Mouse (Mus musculus): ENCODE measurements around the gene Tnxb.
A peak's percentile ranks its signal among the peaks of the same experiment; 100 is the strongest.

The Tnxb gene

DNA sequence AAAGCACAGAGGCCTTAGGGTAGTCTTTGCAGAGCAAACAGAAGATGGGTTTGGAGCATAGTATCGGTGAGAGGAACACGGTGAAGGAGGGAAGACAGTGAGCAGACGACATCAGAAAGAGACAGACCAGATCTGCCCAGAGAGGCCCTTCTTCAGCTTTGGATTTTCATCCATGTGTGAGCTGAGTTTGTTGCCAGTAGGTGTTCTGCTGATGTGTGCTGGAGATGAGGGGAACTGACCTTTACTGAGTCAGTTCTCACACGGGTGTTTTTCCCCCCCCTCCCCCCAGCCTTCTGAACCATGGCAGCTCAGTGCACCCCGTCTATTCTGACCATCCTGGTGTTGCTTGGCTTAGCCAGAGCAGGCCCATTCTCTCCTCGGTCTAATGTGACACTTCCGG, at the start of gene Tnxb:
Tnxb (plus strand) TSS at position 301 of the 400 bp plus-strand sequence.
- no peak for DNase-seq (ENCODE audit: inconsistent ontology term)

DNA sequence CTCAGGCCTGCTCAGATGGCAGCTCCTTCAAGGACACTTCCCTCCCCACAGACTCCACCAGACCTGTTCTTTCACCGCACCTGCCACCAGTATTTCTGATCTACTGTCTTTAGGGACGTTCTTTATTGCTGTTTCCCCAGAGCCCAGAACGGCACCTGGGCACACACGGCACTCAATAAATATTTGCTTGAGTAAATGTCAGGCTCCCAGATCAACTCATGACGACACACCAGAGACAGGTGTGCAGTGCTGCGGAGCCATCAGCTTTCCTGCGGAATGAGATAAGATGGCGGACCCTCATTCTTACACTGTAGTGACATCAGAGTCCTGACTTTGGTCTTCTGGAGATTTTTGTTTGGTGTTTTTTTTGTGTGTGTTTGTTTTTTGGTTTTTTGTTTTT, 49.3 kb upstream of the Tnxb start:
- no peak for DNase-seq (ENCODE audit: inconsistent ontology term)

DNA sequence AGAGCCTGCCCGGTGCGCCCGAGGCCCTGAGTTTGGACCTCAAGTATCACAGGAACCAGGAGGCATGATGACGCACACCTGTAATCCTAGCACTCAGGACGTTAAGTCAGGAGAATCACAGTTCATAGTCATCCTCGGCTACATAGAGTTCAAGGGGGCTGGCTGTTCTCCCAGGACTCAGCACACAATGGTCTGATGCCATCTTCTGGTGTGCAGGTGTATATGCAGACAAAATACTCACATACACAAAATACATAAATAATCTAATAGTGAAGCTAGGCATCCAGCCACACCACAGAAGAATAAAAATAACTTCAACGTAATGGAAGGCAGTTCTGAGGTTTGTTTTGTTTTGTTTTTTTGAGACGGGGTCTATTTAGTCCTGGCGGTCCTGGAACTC, 47.2 kb upstream of the Tnxb start:
- DNase-seq (ENCODE audit: inconsistent ontology term) = no peak

DNA sequence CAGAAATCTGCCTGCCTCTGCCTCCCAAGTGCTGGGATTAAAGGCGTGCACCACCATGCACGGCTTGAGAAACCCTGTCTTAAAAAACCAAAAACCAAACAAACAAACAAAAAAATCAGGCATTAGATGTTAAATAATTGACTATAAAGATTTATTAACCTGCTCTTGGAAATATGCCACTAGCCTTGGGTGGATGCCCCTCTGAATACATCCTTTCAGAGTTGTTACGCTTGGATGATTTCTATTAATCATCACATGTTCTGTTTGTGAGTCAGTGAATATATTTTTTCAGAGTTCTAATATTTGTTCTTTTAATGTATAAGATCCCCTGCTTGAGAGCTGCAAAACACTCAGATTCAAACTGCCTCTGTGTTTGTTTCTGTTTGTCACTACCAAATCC, 45.4 kb upstream of the Tnxb start:
- no peak for DNase-seq (ENCODE audit: inconsistent ontology term)

DNA sequence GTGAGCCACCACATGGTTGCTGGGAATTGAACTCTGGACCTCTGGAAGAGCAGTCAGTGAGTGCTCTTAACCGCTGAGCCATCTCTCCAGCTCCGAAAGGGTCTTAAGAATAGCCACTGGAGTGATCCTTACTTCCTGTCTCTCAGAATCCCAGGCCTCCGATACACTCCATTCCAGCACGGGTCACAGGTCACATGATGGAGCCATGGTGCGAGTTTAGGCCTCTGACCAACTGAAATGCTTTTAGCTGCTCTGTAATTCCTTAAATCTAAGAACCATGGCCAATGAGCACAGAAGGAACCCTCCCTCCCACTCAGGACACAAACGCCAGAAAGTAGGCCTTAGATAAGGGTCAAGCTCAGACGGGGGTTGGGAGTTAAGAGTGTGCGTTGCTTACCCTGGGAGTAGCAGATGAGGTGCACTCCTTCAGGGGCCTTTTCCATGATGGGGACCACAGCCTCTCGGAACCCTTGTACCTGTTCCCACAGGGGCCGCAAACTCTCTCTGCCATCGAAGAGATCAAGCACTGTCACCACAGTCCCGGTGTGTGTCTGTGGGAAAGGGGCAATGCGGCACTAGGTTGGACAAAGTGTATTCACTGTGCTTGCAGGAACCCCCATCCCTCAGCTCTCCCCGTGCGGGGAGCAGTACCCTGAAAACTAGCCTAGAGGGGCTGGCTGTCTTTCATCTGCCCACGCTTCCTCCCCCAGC, 44.1 kb upstream of the Tnxb start:
- no peak for DNase-seq (ENCODE audit: inconsistent ontology term)

DNA sequence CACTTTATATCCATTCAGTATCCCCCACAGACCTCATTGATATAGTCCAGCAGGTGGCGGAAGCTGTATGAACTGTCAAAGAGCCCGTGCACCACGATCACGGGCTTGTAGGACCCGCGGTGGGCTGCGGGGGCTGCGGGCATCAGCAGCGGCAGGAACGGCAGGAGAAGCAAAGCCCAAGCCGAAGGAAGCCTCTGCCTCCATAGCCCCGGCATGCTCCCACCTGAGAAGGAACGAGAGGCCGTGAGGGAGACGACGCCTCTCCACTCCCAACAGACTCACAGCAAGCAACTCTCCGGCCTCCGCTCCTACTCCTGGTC, 43.6 kb upstream of the Tnxb start:
- peak; percentile 63 for DNase-seq (ENCODE audit: inconsistent ontology term)

DNA sequence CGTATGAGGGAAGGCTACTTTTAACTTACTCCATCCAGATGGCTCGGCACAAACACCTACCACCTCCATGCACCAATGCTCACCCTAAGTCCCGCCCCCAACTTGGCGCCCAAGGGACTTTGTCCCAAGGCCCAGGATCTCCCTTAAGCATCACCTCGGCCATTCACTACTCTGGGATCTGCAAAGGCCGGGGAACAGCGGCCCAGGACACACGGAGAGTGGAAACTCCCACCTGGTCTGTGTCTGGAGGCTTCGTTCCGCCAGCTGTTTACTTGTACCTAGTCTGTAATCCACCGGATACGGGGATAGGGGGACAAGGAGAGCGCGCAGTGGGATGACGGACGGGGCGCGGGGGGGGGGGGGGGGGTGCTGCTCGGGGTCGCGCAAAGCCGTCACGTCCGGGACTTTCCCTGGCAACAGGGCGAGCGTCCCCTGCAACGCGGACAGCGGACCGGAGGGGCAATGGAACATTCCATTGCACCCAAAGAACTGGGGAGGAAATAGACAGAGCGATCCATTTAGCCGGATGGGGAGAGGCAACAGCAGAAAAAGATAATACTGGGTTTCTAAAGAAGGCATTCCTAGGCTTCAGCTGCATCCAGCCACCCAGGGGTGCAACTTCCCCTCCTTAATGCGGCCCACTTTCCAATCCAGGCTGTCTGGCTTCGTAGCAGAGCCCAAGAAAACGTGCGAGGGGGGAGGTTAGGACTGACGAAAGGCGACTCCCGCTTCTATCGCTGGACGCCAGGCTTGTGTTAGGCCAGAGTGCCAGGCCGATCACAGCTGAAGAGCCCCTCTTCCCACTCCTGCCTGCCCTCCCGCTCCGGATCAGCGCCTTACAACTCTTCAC, 43.0 kb upstream of the Tnxb start:
- DNase-seq (ENCODE audit: inconsistent ontology term) = peak; percentile 90

DNA sequence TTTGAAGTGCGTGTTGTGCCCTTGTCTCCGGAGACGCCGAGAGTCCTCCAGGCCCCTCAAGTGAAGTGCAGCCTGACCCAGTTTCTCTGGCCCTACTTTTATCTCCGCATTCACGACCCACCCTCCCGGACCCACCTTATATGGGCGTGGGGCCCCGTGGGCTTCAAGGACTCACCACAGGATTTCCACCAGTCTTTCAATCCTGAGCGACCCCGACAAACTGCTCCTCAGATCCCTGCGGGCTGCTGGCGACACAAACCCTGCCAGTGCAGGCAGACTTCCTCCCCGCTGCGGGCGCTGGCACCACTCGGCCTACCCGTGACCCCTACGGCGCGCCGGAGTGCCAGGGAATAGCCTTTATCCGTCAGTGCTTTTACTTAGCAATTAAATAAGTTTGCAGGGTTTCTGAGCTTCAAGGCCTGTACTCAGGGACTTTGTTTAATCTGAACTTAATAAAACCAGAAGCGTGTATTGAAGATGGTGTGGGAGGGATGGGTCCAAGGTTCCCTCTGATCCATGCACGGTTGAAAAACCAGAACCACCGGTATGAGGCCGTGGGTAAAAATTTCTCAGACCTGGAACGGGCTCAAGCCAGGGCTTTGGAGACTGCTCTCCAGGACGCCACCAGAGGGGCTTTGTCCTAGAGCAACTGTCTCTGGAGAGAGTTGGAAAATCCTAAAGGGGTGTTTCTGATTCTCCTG, 42.2 kb upstream of the Tnxb start, which contains the start of gene Ppt2:
Ppt2 (minus strand) TSS at position 568 of the 701 bp plus-strand sequence.
- DNase-seq (ENCODE audit: inconsistent ontology term) = peak; percentile 69

DNA sequence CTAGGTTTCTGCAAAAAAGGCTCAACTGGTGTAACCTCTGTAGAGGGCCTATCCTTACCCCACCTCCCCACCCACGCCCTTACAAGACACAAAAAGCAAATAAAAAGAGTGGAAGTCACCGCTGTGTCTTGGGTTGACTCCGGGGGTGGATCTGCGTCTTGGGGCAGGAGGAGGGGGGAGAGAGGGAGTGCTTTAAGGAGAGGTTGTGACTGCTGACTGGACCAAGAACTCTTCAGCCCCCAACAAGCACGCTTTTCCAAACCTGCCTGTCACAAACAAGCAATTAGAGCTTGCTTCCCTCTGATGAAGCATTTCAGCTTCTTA, 41.7 kb upstream of the Tnxb start:
- no peak for DNase-seq (ENCODE audit: inconsistent ontology term)

DNA sequence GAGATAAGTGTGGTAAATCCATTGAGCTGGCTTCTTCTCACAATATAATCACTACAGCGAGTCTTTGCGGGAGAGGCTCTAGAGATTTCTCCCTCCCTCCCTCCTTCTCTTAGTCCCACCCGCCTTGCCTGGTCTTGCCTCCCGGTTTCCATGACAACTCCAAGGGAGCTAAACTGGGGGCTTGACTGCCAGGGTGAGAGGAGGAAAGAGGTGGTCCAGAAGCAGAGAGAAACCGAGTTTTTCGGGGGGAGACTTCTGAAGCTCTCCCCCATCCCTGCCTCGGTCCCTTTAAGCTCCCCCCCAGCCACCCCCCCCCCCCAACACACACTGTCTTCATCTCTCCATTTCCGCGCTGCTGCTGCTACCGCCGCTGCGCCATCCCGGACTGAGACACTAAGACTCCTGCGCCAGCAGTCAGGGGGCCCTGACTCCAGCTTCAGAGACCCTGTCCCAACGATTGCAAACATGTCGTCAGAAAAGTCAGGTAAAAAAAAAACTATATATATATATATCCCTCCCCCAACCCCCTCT, 41.0 kb upstream of the Tnxb start, which contains the start of gene Prrt1:
Prrt1 (plus strand) TSS at position 313 of the 531 bp plus-strand sequence.
- DNase-seq (ENCODE audit: inconsistent ontology term) = no peak

DNA sequence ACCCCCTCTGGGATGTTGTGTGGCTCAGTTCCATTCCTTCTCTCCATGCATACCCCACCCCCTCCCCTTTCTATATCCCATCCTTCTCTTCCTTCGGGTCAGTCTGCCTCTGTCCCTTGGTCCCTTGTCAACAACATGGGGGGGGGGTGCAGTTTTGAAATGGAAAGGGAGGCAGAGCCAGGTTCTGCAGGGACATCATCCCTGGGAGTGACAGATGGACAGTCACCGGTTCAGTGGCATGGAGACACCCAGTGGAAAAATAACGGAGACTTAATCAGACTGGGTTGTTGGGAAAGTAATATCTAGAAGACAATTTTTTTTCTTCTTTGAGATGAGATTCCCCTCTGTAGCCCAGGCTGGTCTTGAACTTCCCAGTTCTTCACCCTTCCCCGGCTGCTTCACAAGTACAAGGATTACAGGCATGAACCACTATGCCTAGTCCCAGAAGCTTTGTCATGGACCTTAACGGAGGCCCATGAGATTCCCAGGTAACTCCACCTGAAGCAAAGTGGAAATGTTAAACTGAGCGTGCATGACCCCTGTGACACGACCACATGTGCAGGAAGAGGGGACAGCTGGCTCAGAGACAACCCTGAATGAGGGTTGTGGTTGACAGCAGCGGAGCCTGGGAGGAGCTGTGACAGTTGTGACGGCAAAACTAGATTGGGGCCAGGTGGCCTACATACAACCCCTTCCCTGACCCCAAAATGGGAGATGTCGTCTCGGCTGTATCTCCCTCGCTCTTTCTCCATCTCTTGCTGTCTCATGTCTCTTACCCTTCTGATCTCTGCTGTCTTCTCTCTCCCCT, 40.3 kb upstream of the Tnxb start:
- no peak for DNase-seq (ENCODE audit: inconsistent ontology term)

DNA sequence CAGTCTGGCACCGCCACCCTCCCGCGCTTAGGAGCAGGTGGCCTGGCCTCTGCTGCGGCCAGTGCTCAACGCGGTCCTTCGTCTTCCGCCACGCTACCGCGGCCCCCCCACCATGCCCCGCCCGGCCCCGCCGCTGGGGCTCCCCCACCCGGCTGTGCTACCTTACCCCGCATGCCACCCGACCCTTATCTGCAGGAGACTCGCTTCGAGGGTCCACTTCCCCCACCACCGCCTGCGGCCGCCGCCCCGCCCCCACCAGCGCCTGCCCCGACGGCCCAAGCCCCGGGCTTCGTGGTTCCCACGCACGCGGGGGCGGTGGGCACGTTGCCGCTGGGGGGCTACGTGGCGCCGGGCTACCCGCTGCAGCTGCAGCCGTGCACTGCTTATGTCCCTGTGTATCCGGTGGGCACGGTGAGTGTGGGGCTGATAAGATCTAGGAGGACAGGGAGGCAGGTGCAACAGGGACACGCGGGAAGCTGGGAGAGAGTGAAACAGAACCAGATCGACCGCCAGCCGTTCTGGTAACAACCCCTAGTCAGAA, 39.5 kb upstream of the Tnxb start:
- no peak for DNase-seq (ENCODE audit: inconsistent ontology term)

DNA sequence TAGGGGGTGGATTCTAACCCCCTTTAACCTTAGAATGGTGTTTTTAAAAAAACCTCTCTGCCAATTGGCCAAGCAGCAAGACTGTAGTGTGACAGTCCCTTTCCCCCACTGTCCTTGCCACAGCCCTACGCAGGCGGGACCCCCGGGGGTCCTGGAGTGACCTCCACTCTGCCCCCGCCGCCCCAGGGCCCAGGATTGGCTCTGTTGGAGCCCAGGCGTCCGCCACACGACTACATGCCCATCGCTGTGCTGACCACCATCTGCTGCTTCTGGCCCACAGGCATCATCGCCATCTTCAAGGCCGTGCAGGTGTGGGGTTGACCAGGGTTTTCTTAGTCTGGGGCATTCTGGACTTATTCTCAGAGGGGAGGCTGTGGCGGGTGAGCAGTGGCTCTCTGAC, 38.7 kb upstream of the Tnxb start:
- DNase-seq (ENCODE audit: inconsistent ontology term) = no peak

DNA sequence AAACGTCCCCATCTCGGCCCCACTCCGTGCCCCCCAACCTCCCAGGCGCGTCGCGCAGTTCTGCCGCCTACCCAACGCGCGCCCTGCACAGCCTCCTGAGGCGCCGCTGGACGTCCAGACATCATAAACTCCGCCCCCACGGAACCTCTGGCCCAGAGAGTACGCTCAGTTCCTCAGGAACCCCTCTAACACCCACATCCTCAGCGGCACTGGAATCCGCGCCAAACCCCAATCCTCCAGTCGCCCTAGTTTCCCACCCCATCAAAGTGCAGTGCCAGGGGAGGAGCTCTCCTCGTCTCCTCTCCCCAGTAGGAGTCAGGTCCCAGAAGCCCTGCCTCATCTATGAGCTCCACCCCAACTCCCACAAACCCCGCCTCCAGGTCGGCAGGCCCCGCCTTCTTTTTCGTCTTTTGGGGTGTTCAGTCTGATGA, 38.1 kb upstream of the Tnxb start:
- peak; percentile 87 for DNase-seq (ENCODE audit: inconsistent ontology term)

DNA sequence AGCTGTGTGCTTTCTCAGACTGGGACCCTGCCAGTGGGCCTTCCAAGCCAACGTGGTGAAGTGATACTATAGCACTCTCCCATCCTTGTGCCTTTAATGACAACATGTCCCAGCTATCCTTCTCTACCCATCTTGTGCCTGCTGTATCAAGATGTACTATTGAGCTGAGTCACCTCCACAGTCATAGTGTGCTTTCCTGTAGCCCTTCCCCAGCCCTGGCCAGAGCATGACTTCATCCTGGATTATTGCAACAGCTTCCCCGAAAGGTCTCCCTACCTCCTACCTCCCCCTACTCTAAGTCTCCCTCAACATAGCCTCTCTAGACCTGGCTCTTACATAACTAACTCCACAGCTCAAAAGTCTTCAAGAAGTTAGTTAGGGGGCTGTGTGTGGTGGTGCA, 34.7 kb upstream of the Tnxb start:
- DNase-seq (ENCODE audit: inconsistent ontology term) = no peak

DNA sequence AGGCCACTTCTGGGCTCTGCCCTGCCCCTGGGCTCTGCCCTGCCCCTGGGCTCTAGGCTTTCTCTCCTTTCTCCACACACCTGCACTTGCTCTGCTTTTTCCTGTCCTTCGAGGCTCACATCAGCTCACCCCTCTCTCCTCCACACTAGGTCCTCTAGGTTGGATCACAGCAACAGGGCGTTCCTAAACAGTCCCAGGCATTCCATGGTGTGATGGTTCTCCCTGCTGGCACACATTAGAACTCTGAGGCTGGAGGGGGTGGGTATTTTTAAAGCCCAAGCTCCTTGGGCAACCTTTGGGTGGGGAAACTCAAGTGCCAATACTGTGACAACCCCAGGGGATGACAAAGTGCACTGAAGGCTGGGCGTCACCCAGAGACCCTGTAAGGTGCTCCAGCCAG, 32.9 kb upstream of the Tnxb start:
- no peak for DNase-seq (ENCODE audit: inconsistent ontology term)

DNA sequence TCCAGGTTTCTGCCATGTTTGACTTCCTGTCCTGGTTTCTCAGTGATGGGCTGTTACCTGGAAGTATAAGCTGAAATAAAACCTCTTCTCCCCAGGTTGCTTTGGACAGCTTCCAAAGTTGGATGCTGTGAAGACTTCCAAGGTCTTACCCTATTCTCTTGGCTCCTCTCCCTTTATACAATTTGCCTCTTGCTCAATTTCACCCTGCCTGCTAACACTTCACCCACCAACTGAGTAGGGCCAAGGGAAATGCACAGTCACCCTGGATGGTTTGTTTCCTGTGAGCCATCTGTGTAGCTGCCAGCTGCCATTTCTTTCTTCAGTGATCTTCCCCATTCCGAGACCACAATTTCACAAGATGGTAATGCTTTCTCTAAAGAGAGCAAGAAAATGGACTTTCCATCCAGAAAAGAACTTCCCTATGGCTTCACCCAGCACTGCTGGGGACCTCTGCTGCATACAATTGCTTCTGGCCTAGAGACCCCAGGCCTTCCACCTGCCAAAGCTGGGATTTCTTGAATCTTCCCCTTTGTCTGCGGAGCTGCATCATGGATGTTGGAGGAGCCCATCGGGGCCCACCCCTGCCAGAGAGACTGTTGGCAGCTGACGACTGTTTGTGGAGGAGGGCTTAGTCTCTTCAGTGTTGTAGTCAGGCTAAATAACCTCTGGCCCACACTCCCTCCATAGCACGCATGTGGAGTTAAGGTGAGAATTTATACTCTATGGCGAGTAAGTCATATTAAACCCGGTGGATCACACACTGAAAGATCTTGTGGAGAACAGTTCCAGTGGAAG, 30.7 kb upstream of the Tnxb start:
- DNase-seq (ENCODE audit: inconsistent ontology term) = no peak

DNA sequence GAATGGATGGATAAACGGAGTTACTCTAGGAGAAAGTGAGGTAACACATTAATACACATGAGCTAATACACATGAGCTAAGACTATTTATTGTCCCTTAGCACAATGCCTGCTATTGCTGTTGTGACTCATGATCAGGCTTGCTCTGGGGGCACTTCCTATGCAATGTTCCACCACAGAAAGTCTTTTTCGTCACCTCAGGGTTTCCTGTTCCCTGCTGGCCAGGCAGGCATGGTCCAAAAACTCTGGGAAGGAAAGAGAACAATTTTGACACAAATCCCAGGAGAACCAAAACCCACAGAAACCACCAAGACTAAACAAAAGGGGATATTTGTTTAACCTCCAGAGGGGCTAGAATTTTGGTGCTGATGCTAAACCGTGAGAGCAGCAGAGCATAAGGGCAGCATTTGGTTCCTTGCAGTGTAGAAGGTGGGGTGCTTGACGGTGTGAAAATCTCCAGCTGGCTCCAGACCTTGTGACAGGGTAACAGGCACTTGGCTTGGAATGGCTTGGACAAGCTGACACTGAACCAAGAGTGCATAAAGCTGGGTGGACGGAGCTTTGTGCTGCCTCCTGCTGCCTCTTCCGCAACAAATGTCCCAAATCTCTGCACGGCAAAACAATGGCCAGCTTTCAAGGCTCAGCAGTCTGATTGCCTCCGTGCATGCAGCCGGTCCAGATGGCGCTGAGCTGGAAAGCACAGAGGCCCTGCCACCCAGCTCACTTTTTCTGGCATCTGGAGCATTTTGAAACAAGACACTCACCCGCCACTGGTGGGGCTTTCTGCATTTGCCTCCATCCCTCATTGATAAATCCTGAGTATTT, 29.3 kb upstream of the Tnxb start:
- peak; percentile 93 for DNase-seq (ENCODE audit: inconsistent ontology term)

DNA sequence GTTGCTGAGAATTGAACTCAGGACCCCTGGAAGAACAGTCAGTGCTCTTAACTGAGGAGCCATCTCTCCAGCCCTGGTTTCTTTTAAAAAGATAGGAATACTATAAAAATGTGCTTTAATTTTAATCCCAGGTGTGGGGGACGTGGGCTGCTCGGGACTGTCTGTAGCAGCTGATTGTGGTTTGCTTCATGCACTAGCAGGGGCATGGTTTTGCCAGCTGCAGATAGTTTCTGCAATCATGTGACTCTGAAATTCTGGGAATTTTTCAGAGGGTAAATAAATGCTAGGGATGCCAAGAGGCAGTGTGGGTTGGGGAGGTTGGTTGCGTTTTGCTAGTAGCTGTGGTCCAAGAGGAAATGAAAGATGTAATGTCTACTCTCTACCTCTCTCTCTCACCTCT, 28.4 kb upstream of the Tnxb start:
- DNase-seq (ENCODE audit: inconsistent ontology term) = no peak

DNA sequence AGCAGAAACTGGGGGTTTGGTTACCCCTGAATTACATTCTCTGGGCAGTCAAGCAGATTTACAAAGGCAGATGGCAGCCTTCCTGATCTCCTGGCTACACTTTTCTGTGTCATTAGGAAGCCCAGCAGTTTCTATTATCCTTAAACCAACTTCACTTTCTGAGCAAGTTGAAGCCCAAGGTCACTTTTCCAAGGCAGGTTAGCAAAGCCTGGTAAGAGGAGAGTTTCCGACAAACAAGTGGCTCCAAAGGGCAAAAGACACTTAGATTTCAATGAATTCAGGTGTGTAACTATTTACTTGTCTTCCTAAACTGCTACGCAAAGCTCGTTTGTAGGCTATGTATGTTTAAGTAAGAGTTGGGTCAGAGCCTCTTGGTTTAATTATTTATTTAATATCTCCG, 27.0 kb upstream of the Tnxb start:
- no peak for DNase-seq (ENCODE audit: inconsistent ontology term)
